Mouse (Mus musculus): ENCODE data around the gene Gm3667. TPM values are rescaled to one million over a fixed set of nuclear protein-coding genes. Genes with fewer than 3 reads are reported as not detected.
"Not testable (repeated sequence)": the region's sequence is repeated elsewhere in the genome, so short reads cannot be mapped to it uniquely, and the experiment has no call there.

The Gm3667 gene
- 3.8 and 3.9 TPM in 2 replicates for polyA plus RNA-seq (2016; fragmentation: Nextera tagmentation; extraction: Ambion mirVana)

GRCm38 (mm10) chr14:6889521-6890012 is at the start of gene Gm3667:
TSS of gene Gm3667 (minus strand) at chr14:6889962.
- H3K4me1 ChIP-seq; H3K9me3 ChIP-seq (replicated peaks); H3K27me3 ChIP-seq; H3K36me3 ChIP-seq; H3K27ac ChIP-seq; ATAC-seq (ENCODE audit: low FRiP score): not testable (repeated sequence)
- H3K4me3 ChIP-seq, result peak within 1 kb of the TSS; percentile 47
- H3K9ac ChIP-seq, result peak within 1 kb of the TSS; percentile 69
- 0% methylated on average over 8 of the region's 43 CpGs for WGBS
- H3K4me2 ChIP-seq (replicated peaks), result peak within 1 kb of the TSS; percentile 56

GRCm38 (mm10) chr14:6899881-6900280 is 10.1 kb upstream of the Gm3667 start:
- H3K9ac ChIP-seq; H3K4me1 ChIP-seq; H3K27ac ChIP-seq; H3K4me3 ChIP-seq; ATAC-seq (ENCODE audit: low FRiP score); H3K9me3 ChIP-seq (replicated peaks); H3K27me3 ChIP-seq; H3K4me2 ChIP-seq (replicated peaks); H3K36me3 ChIP-seq: not testable (repeated sequence)
- WGBS, result 96% methylated on average over 20 of the region's 24 CpGs

GRCm38 (mm10) chr14:6888811-6889210 is 951 bp downstream of the Gm3667 start:
- ATAC-seq (ENCODE audit: low FRiP score); H3K9ac ChIP-seq: not testable (repeated sequence)
- 6% methylated on average over 4 of the region's 5 CpGs for WGBS

DNA sequence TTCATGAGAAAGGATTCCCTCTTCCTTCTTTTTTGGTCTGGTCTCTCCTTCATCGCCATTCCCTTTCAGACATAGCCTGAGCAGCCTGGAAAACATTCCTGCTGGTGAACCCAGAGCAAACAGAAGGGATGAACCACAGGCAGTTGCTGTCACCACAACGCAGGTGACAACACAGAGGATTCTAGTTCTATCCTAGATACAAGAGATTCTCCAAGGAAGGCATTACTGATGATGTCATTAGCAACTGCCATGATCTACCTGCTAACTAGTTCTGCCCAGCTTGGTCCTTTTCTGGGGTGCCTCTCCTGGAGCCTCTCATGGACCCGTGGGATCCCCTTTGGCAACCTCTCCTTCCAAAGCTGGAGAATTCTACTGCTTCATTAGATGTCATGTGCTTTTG is 49.6 kb downstream of the Gm3667 start, which contains the start of gene Gm3642:
Gm3642 (minus strand) TSS at position 101 of the 400 bp plus-strand sequence.
- not testable (repeated sequence) for H3K4me2 ChIP-seq (replicated peaks); H3K27me3 ChIP-seq; H3K9ac ChIP-seq; H3K9me3 ChIP-seq (replicated peaks); H3K4me1 ChIP-seq; H3K27ac ChIP-seq; H3K36me3 ChIP-seq; ATAC-seq (ENCODE audit: low FRiP score); H3K4me3 ChIP-seq
- no CpG with 5 or more reads among the region's 3 CpGs for WGBS

More at GRCm38 (mm10) chr14:6888811-6889210, 951 bp downstream of the Gm3667 start:
- H3K9me3 ChIP-seq (replicated peaks); H3K36me3 ChIP-seq; H3K27me3 ChIP-seq; H3K4me1 ChIP-seq; H3K27ac ChIP-seq: not testable (repeated sequence)
- Histone ChIP-seq H3K4me3 (peak overlapping the region; percentile 47), H3K4me2 (replicated peaks) (peak overlapping the region; percentile 56)

GRCm38 (mm10) chr14:6823297-6823696 is 66.5 kb downstream of the Gm3667 start:
- 89% methylated on average over 3 of the region's 3 CpGs for WGBS

More at GRCm38 (mm10) chr14:6823297-6823696, 66.5 kb downstream of the Gm3667 start:
- H3K4me3 ChIP-seq; H3K4me2 ChIP-seq (replicated peaks); H3K36me3 ChIP-seq; H3K9ac ChIP-seq; H3K4me1 ChIP-seq; H3K27me3 ChIP-seq; ATAC-seq (ENCODE audit: low FRiP score); H3K9me3 ChIP-seq (replicated peaks); H3K27ac ChIP-seq: not testable (repeated sequence)

Other genes with a start within 250 kb of the Gm3667 start
- gene Gm10251, start 205.8 kb downstream of the Gm3667 start, polyA plus RNA-seq (2016; fragmentation: Nextera tagmentation; extraction: Ambion mirVana), result not detected in 2 replicates
- not detected in 2 replicates for gene Gm8050, start 169.7 kb downstream of the Gm3667 start, polyA plus RNA-seq (2016; fragmentation: Nextera tagmentation; extraction: Ambion mirVana)
- 8.2 and 8.6 TPM in 2 replicates for gene Gm3636, start 147.6 kb downstream of the Gm3667 start, polyA plus RNA-seq (2016; fragmentation: Nextera tagmentation; extraction: Ambion mirVana)
- gene Gm8362, start 115.6 kb downstream of the Gm3667 start, polyA plus RNA-seq (2016; fragmentation: Nextera tagmentation; extraction: Ambion mirVana), result not detected in 2 replicates
- not detected in 2 replicates for gene Gm3642, start 49.7 kb downstream of the Gm3667 start, polyA plus RNA-seq (2016; fragmentation: Nextera tagmentation; extraction: Ambion mirVana)
- not detected in 2 replicates for gene Gm6356, start 83.9 kb upstream of the Gm3667 start, polyA plus RNA-seq (2016; fragmentation: Nextera tagmentation; extraction: Ambion mirVana)
- gene Gm10406, start 137.5 kb upstream of the Gm3667 start, polyA plus RNA-seq (2016; fragmentation: Nextera tagmentation; extraction: Ambion mirVana), result 1.3 and 2.5 TPM in 2 replicates
- not detected in 2 replicates for gene Gm3685, start 155.0 kb upstream of the Gm3667 start, polyA plus RNA-seq (2016; fragmentation: Nextera tagmentation; extraction: Ambion mirVana)
- gene Gm3696, start 210.7 kb upstream of the Gm3667 start, polyA plus RNA-seq (2016; fragmentation: Nextera tagmentation; extraction: Ambion mirVana), result 3.5 and 3.7 TPM in 2 replicates
- gene Gm6676, start 235.4 kb upstream of the Gm3667 start, polyA plus RNA-seq (2016; fragmentation: Nextera tagmentation; extraction: Ambion mirVana), result not detected in 2 replicates